9 mouse cellular contexts compared by ENCODE assay signal in genomic region chr2:73791846-73792630, GRCm38 (mm10). TPM values are rescaled to one million over a fixed set of nuclear protein-coding genes. Genes with fewer than 3 reads are reported as not detected.
DNase-seq lines count a peak whose midpoint lies in the region; ATAC-seq and TF ChIP-seq lines count a peak whose summit lies in the region.
"Had no signal": no experiment of that assay in that cellular context is flagged by ENCODE, and none has a peak within 500 bp of the region (broad histone marks: within the 10 kb centered on the region; RNA-seq: fewer than 3 reads in every experiment).

No protein-coding gene starts in this region.

- no peaks in the 10 kb centered on the region for H3K4me1 ChIP-seq in hindbrain, embryonic 14.5 days (replicated peaks; ENCODE audit: control insufficient read depth, insufficient read depth, low read length)
- no peaks in the 10 kb centered on the region for H3K4me1 ChIP-seq in hindbrain, embryonic 16.5 days (ENCODE audit: control insufficient read depth, insufficient read depth, low read depth, low read length)
- H3K4me1 ChIP-seq in CH12.LX (ENCODE audit: control insufficient read depth in 1 of 2, insufficient read depth in 2 of 2): peaks cover 6 to 15% of the 10 kb centered on the region in 2 experiments; a peak in 3 of 4 replicates
- no peaks in the 10 kb centered on the region for H3K4me1 ChIP-seq in liver, embryonic 14.5 days (replicated peaks; ENCODE audit: control insufficient read depth in 2 of 2, insufficient read depth in 2 of 2, low read length in 1 of 2)

- no peaks in the 10 kb centered on the region for H3K36me3 ChIP-seq in hindbrain, embryonic 14.5 days (replicated peaks; ENCODE audit: control insufficient read depth, insufficient read depth)
- H3K36me3 ChIP-seq in hindbrain, embryonic 16.5 days (ENCODE audit: control insufficient read depth, insufficient read depth, low read length): no peaks in the 10 kb centered on the region
- no peaks in the 10 kb centered on the region for H3K36me3 ChIP-seq in CH12.LX (replicated peaks in 1 of 2; ENCODE audit: control insufficient read depth in 1 of 2, insufficient read depth in 1 of 2, low read length in 1 of 2)
- H3K36me3 ChIP-seq in liver, embryonic 14.5 days (replicated peaks; ENCODE audit: control insufficient read depth, insufficient read depth, low read depth): no peaks in the 10 kb centered on the region

- no peaks in the 10 kb centered on the region for H3K9me3 ChIP-seq in hindbrain, embryonic 14.5 days (ENCODE audit: control insufficient read depth, low read length)
- no peaks in the 10 kb centered on the region for H3K9me3 ChIP-seq in hindbrain, embryonic 16.5 days (ENCODE audit: control insufficient read depth, low read length)
- H3K9me3 ChIP-seq in CH12.LX (replicated peaks; ENCODE audit: low read length): no peaks in the 10 kb centered on the region
- H3K9me3 ChIP-seq in liver, embryonic 14.5 days (ENCODE audit: control insufficient read depth, low read length): no peaks in the 10 kb centered on the region

- peak; percentile 40; the same call in 1 of the 2 replicates for ATAC-seq in hindbrain, embryonic 14.5 days (ENCODE audit: low FRiP score)
- no peak for ATAC-seq in hindbrain, embryonic 16.5 days
- no peak for ATAC-seq in liver, embryonic 14.5 days (ENCODE audit: insufficient read depth)

- TF ChIP-seq RAD21 in CH12.LX (IDR thresholded peaks at IDR 0.05; ENCODE audit: low read depth, low read length): peak; percentile 60

- dilution Hi-C loops in CH12.LX (cut with MboI; ENCODE audit: extremely low pct_ligation_motif_present, extremely low pct_unique_long_range_greater_than_20kb, low sequenced_read_pairs): no loop called here

- H3K27me3 ChIP-seq in hindbrain, embryonic 14.5 days (ENCODE audit: control insufficient read depth, insufficient read depth, low read length): no peaks in the 10 kb centered on the region
- H3K27me3 ChIP-seq in hindbrain, embryonic 16.5 days (replicated peaks; ENCODE audit: control insufficient read depth, insufficient read depth, low read length): no peaks in the 10 kb centered on the region
- H3K27me3 ChIP-seq in CH12.LX (replicated peaks): no peaks in the 10 kb centered on the region
- no peaks in the 10 kb centered on the region for H3K27me3 ChIP-seq in liver, embryonic 14.5 days (ENCODE audit: control insufficient read depth, insufficient read depth, low read length)

- H3K27ac ChIP-seq in hindbrain, embryonic 14.5 days: no peak overlapping the region
- H3K27ac ChIP-seq in hindbrain, embryonic 16.5 days (ENCODE audit: low read depth, low read length): no peak overlapping the region
- H3K27ac ChIP-seq in CH12.LX (ENCODE audit: insufficient read depth, low read depth): no peak overlapping the region
- no peak overlapping the region for H3K27ac ChIP-seq in liver, embryonic 14.5 days

- H3K9ac ChIP-seq in hindbrain, embryonic 14.5 days: no peak overlapping the region
- H3K9ac ChIP-seq in hindbrain, embryonic 16.5 days (ENCODE audit: low read depth, low read length): no peak overlapping the region
- H3K9ac ChIP-seq in CH12.LX (ENCODE audit: insufficient read depth, low read depth): no peak overlapping the region
- H3K9ac ChIP-seq in liver, embryonic 14.5 days (replicated peaks): no peak overlapping the region

- peak in 1 of 2 experiments; percentile 64; a peak in 2 of 4 replicates for TF ChIP-seq CTCF in CH12.LX (conservative IDR thresholded peaks at IDR 0.05 in 1 of 2, IDR thresholded peaks at IDR 0.05 in 1 of 2; ENCODE audit: low read depth in 2 of 2, low read length in 2 of 2)
- peak; percentile 42 for TF ChIP-seq CTCF in liver, embryonic 14.5 days (IDR thresholded peaks at IDR 0.05; ENCODE audit: low read depth)

- WGBS in hindbrain, embryonic 14.5 days: 58% methylated on average over 19 of the region's 19 CpGs
- 59% methylated on average over 19 of the region's 19 CpGs for WGBS in hindbrain, embryonic 16.5 days
- WGBS in liver, embryonic 14.5 days (ENCODE audit: insufficient replicate concordance): 50% methylated on average over 19 of the region's 19 CpGs

- DNase-seq in hindbrain, embryonic 14.5 days (ENCODE audit: low spot score): peak; percentile 62
- no peak for DNase-seq in CH12.LX (ENCODE audit: extremely low read depth)
- peak; percentile 63 for DNase-seq in embryo, embryonic 11 days
- DNase-seq in liver, embryonic 14.5 days (ENCODE audit: low read depth in 3 of 3, low spot score in 3 of 3): no peak
- no peak for DNase-seq in frontal cortex, postnatal 36 days (ENCODE audit: low spot score in 2 of 2)
- no peak for DNase-seq in adrenal gland, postnatal 25 days
- DNase-seq in cerebellum, postnatal 4 days (ENCODE audit: low spot score in 2 of 2): no peak

- no peak overlapping the region for H3K4me3 ChIP-seq in hindbrain, embryonic 14.5 days (replicated peaks; ENCODE audit: low read length)
- no peak overlapping the region for H3K4me3 ChIP-seq in hindbrain, embryonic 16.5 days (ENCODE audit: low read length)
- H3K4me3 ChIP-seq in CH12.LX (replicated peaks in 1 of 3; ENCODE audit: low read depth in 2 of 3, low read length in 2 of 3, poor library complexity in 1 of 3): no peak overlapping the region
- H3K4me3 ChIP-seq in liver, embryonic 14.5 days (ENCODE audit: insufficient read depth in 1 of 2, low read depth in 2 of 2, low read length in 2 of 2): no peak overlapping the region

- no peak for TF ChIP-seq EP300 in CH12.LX (IDR thresholded peaks at IDR 0.05; ENCODE audit: low read length)
- TF ChIP-seq EP300 in liver, embryonic 14.5 days (IDR thresholded peaks at IDR 0.05; ENCODE audit: low read depth): no peak

- no peak for TF ChIP-seq POLR2A in CH12.LX (IDR thresholded peaks at IDR 0.05; ENCODE audit: low read depth, low read length)

- no peaks in the 10 kb centered on the region for H3K79me2 ChIP-seq in CH12.LX (replicated peaks; ENCODE audit: control insufficient read depth, extremely low read depth, insufficient read depth, poor library complexity, severe bottlenecking)

- in situ Hi-C loops in CH12.LX (cut with MboI; ENCODE audit: low pct_ligation_motif_present, low pct_unique_long_range_greater_than_20kb, low sequenced_read_pairs): no loop called here

- no peak overlapping the region for H3K4me2 ChIP-seq in hindbrain, embryonic 14.5 days (replicated peaks)
- H3K4me2 ChIP-seq in hindbrain, embryonic 16.5 days (ENCODE audit: low read length): no peak overlapping the region
- no peak overlapping the region for H3K4me2 ChIP-seq in CH12.LX (ENCODE audit: insufficient read depth, low read depth, poor library complexity, severe bottlenecking)
- no peak overlapping the region for H3K4me2 ChIP-seq in liver, embryonic 14.5 days (ENCODE audit: low read depth)

TF ChIP-seq in CH12.LX, 34 proteins besides CTCF, POLR2A, EP300 and RAD21:
- peak; percentile 86 for TF ChIP-seq BHLHE40 (IDR thresholded peaks at IDR 0.05; ENCODE audit: low read depth, low read length)
- TF ChIP-seq HCFC1 (IDR thresholded peaks at IDR 0.05; ENCODE audit: low read depth, low read length): no peak
- TF ChIP-seq SMC3 (IDR thresholded peaks at IDR 0.05; ENCODE audit: low read depth, low read length): peak; percentile 40
- no peak for TF ChIP-seq ZNF384 (IDR thresholded peaks at IDR 0.05; ENCODE audit: low read depth, low read length)
- no peak for TF ChIP-seq GABPA (IDR thresholded peaks at IDR 0.05; ENCODE audit: insufficient replicate concordance, low read depth, low read length)
- no peak for TF ChIP-seq SIN3A (IDR thresholded peaks at IDR 0.05; ENCODE audit: low read length)
- TF ChIP-seq TCF12 (IDR thresholded peaks at IDR 0.05; ENCODE audit: low read depth, low read length): peak; percentile 14; the same call in 1 of the 2 replicates
- TF ChIP-seq IRF4 (IDR thresholded peaks at IDR 0.05; ENCODE audit: low read depth, low read length): no peak; the same call in 1 of the 2 replicates
- TF ChIP-seq NRF1 (IDR thresholded peaks at IDR 0.05; ENCODE audit: low read depth, low read length): peak; percentile 78
- peak; percentile 52; the same call in 1 of the 2 replicates for TF ChIP-seq ELF1 (IDR thresholded peaks at IDR 0.05; ENCODE audit: low read depth, low read length)
- TF ChIP-seq MAX (IDR thresholded peaks at IDR 0.05; ENCODE audit: low read length): no peak
TF ChIP-seq in CH12.LX: peak in this region for 5.

RNA-seq across cellular contexts. Expression of gene Chn1, which starts 16.9 kb away (rescaled TPM):
- polyA plus RNA-seq in hindbrain, embryonic 14.5 days (2014; fragmentation: Nextera tagmentation; extraction: Ambion mirVana): 113 and 118 TPM in 2 replicates
- polyA plus RNA-seq in hindbrain, embryonic 16.5 days (2015; fragmentation: Nextera tagmentation; extraction: Ambion mirVana): 70.1 and 75.4 TPM in 2 replicates
- total RNA-seq in CH12.LX (2012; rRNA removed): 4.2 and 4.6 TPM in 2 replicates
- 9.9 and 13.0 TPM in 2 replicates for total RNA-seq in CH12.LX (2014; rRNA removed)
- 15.0 and 17.0 TPM in 2 replicates for polyA plus RNA-seq in CH12.LX (2012; ENCODE audit: insufficient read length, low read depth)
- polyA plus RNA-seq in liver, embryonic 14.5 days (2012; rRNA removed): 0.53 and 0.70 TPM in 2 replicates
- 0.34 and 0.39 TPM in 2 replicates for polyA plus RNA-seq in liver, embryonic 14.5 days (2014; fragmentation: Nextera tagmentation; extraction: Ambion mirVana)
- total RNA-seq in adrenal gland, postnatal 25 days (2021): 11.3 and 13.2 TPM in 2 replicates
- total RNA-seq: neutrophil, adult 5-6 weeks had no signal

Comparison
In these comparisons a context has a peak if more than half of its experiments do, and no peak if none do; other contexts are left out.
1. DNase-seq: peak in hindbrain, embryonic 14.5 days (single experiment) and embryo, embryonic 11 days (single experiment); none in CH12.LX (single experiment), liver, embryonic 14.5 days (0 of 3), frontal cortex, postnatal 36 days (0 of 2), adrenal gland, postnatal 25 days (single experiment) and cerebellum, postnatal 4 days (0 of 2).